Mouse (Mus musculus) c-Kit-positive CD71-positive TER-119-positive erythroid progenitor cells, embryonic 14.5 days (primary cell): Measurements from ENCODE around the gene Galnt13.
"Not testable (repeated sequence)": the region's sequence is repeated elsewhere in the genome, so short reads cannot be mapped to it uniquely, and the experiment has no call there.

Experiments
- DNase-seq: peaks from one replicate; pipeline ENCODE4 v3.0.0-alpha.2; 2013; ENCODE audit warnings: low spot score

Galnt13 gene

GRCm38 (mm10) chr2:54435937-54436735 is at the start of gene Galnt13:
TSS of gene Galnt13 (plus strand) at chr2:54436317.
- no peak for DNase-seq

GRCm38 (mm10) chr2:54431060-54431459 is 5.1 kb upstream of the Galnt13 start:
- no peak for DNase-seq

GRCm38 (mm10) chr2:54435380-54435779 is 737 bp upstream of the Galnt13 start:
- no peak for DNase-seq

- DNase-seq = no peak
These were observed 801 bp downstream of the Galnt13 start for GRCm38 (mm10) chr2:54436736-54437500.

GRCm38 (mm10) chr2:54437501-54437830 is 1.3 kb downstream of the Galnt13 start:
- DNase-seq = no peak

- no peak for DNase-seq
These were observed 6.8 kb downstream of the Galnt13 start for GRCm38 (mm10) chr2:54442734-54443500.

- DNase-seq = no peak
These were observed 47.3 kb downstream of the Galnt13 start for GRCm38 (mm10) chr2:54483426-54483825.

- no peak for DNase-seq
These were observed 86.9 kb downstream of the Galnt13 start for GRCm38 (mm10) chr2:54522989-54523388.

GRCm38 (mm10) chr2:54527073-54527472 is 91.0 kb downstream of the Galnt13 start:
- DNase-seq = no peak

GRCm38 (mm10) chr2:54558357-54559153 is 122.4 kb downstream of the Galnt13 start:
- no peak for DNase-seq

- DNase-seq = no peak
These were observed 129.0 kb downstream of the Galnt13 start for GRCm38 (mm10) chr2:54565068-54565467.

- DNase-seq = no peak
These were observed 131.1 kb downstream of the Galnt13 start for GRCm38 (mm10) chr2:54567186-54567585.

GRCm38 (mm10) chr2:54567632-54568031 is 131.5 kb downstream of the Galnt13 start:
- DNase-seq = no peak

GRCm38 (mm10) chr2:54713817-54714216 is 277.7 kb downstream of the Galnt13 start:
- DNase-seq = not testable (repeated sequence)

GRCm38 (mm10) chr2:54751232-54751631 is 315.1 kb downstream of the Galnt13 start:
- no peak for DNase-seq

GRCm38 (mm10) chr2:54759781-54760180 is 323.7 kb downstream of the Galnt13 start:
- DNase-seq = no peak

- no peak for DNase-seq
These were observed 342.7 kb downstream of the Galnt13 start for GRCm38 (mm10) chr2:54778790-54779273.

GRCm38 (mm10) chr2:54813670-54814256 is 377.6 kb downstream of the Galnt13 start:
- no peak for DNase-seq

GRCm38 (mm10) chr2:54841245-54841644 is 405.1 kb downstream of the Galnt13 start:
- DNase-seq = no peak

GRCm38 (mm10) chr2:54906282-54907060 is 470.4 kb downstream of the Galnt13 start:
- DNase-seq = no peak
